Mouse (Mus musculus) CH12.LX (cell line): Measurements from ENCODE around the gene Klk1b3. TPM values are rescaled to one million over a fixed set of nuclear protein-coding genes. Genes with fewer than 3 reads are reported as not detected.

Source experiments
- DNase-seq: peaks from one replicate; pipeline ENCODE4 v3.0.0-alpha.2; 2013; ENCODE audit errors: extremely low read depth
- H3K27ac ChIP-seq: 2 replicates; pipeline ENCODE4 v1.5.1; 2012; ENCODE audit warnings: low read depth, mild to moderate bottlenecking, control low read depth, moderate library complexity; ENCODE audit not compliant: insufficient read depth
- H3K27me3 ChIP-seq: replicated peaks from 2 replicates; pipeline ENCODE3; 2012; ENCODE audit warnings: inconsistent platforms
- H3K36me3 ChIP-seq, 2 experiments: replicated peaks in 1 of 2; 2 replicates each; pipeline versions ENCODE3 to v1.6.1; 2012; ENCODE audit warnings: inconsistent platforms in 1 of 2, low read length in 1 of 2, mild to moderate bottlenecking in 1 of 2, mixed read lengths in 1 of 2, moderate library complexity in 1 of 2; ENCODE audit not compliant: control insufficient read depth in 1 of 2, insufficient read depth in 1 of 2
- H3K4me1 ChIP-seq, 2 experiments: 2 replicates each; pipeline ENCODE4 v1.6.1; 2012; ENCODE audit warnings: inconsistent platforms in 1 of 2, moderate library complexity in 1 of 2; ENCODE audit not compliant: insufficient read depth in 2 of 2, control insufficient read depth in 1 of 2
- H3K4me2 ChIP-seq: 2 replicates; pipeline ENCODE4 v1.6.1; 2012; ENCODE audit warnings: low read depth, mild to moderate bottlenecking, control low read depth; ENCODE audit not compliant: poor library complexity, insufficient read depth, severe bottlenecking
- H3K4me3 ChIP-seq, 3 experiments: fragments of 150-350 bp in 1 of 3; sonication (generic) in 1 of 3; replicated peaks in 1 of 3; 2 replicates each; pipeline versions ENCODE3 to v1.5.1; 2011 to 2012; ENCODE audit warnings: low read depth in 2 of 3, low read length in 2 of 3, mild to moderate bottlenecking in 2 of 3, moderate library complexity in 2 of 3, control low read depth in 1 of 3, improper control_type of control experiment in 1 of 3, inconsistent platforms in 1 of 3, mixed read lengths in 1 of 3; ENCODE audit not compliant: poor library complexity in 1 of 3
- H3K79me2 ChIP-seq: replicated peaks from 2 replicates; pipeline ENCODE4 v1.6.1; 2012; ENCODE audit warnings: mild to moderate bottlenecking, moderate library complexity; ENCODE audit not compliant: control insufficient read depth, poor library complexity, insufficient read depth, severe bottlenecking; ENCODE audit errors: extremely low read depth
- H3K9ac ChIP-seq: 2 replicates; pipeline ENCODE4 v1.6.1; 2012; ENCODE audit warnings: low read depth, mild to moderate bottlenecking, control low read depth, moderate library complexity; ENCODE audit not compliant: insufficient read depth
- H3K9me3 ChIP-seq: replicated peaks from 2 replicates; pipeline ENCODE3; 2012; ENCODE audit warnings: low read length, inconsistent platforms, mixed read lengths
- BHLHE40 ChIP-seq: IDR thresholded peaks from 2 replicates; pipeline ENCODE4 v1.6.1; 2011; ENCODE audit warnings: mild to moderate bottlenecking, low read depth, low read length, improper control_type of control experiment
- CHD1 ChIP-seq: IDR thresholded peaks from 2 replicates; pipeline ENCODE4 v1.6.1; 2012; ENCODE audit warnings: low read depth, low read length, improper control_type of control experiment, inconsistent platforms
- CHD2 ChIP-seq: IDR thresholded peaks from 2 replicates; pipeline ENCODE4 v1.6.1; 2011; ENCODE audit warnings: low read length, improper control_type of control experiment
- CTCF ChIP-seq, 2 experiments: IDR thresholded peaks in 1 of 2; conservative IDR thresholded peaks in 1 of 2; 2 replicates each; pipeline ENCODE4 v1.5.1; 2011 to 2012; ENCODE audit warnings: low read depth in 2 of 2, low read length in 2 of 2, improper control_type of control experiment in 1 of 2, inconsistent platforms in 1 of 2, mild to moderate bottlenecking in 1 of 2, moderate library complexity in 1 of 2
- E2F4 ChIP-seq: IDR thresholded peaks from 2 replicates; pipeline ENCODE4 v1.6.1; 2011; ENCODE audit warnings: low read depth, low read length, improper control_type of control experiment; ENCODE audit not compliant: insufficient replicate concordance
- ELF1 ChIP-seq: IDR thresholded peaks from 2 replicates; pipeline ENCODE4 v1.6.1; 2014; ENCODE audit warnings: low read depth, mild to moderate bottlenecking, inconsistent platforms, low read length, improper control_type of control experiment
- EP300 ChIP-seq: IDR thresholded peaks from 2 replicates; pipeline ENCODE4 v1.6.1; 2011; ENCODE audit warnings: low read length, improper control_type of control experiment
- ETS1 ChIP-seq: conservative IDR thresholded peaks from 2 replicates; pipeline ENCODE4 v1.6.1; 2012; ENCODE audit warnings: low read depth, mild to moderate bottlenecking, inconsistent platforms, low read length, improper control_type of control experiment, moderate library complexity
- GABPA ChIP-seq: IDR thresholded peaks from 2 replicates; pipeline ENCODE4 v1.6.1; 2012; ENCODE audit warnings: low read depth, low read length, improper control_type of control experiment, inconsistent platforms; ENCODE audit not compliant: insufficient replicate concordance
- HCFC1 ChIP-seq: IDR thresholded peaks from 2 replicates; pipeline ENCODE4 v1.6.1; 2012; ENCODE audit warnings: low read depth, mild to moderate bottlenecking, inconsistent platforms, low read length, improper control_type of control experiment
- IRF4 ChIP-seq: IDR thresholded peaks from 2 replicates; pipeline ENCODE4 v1.6.1; 2014; ENCODE audit warnings: low read depth, mild to moderate bottlenecking, inconsistent platforms, low read length, improper control_type of control experiment
- JUN ChIP-seq: IDR thresholded peaks from 2 replicates; pipeline ENCODE4 v1.6.1; 2011; ENCODE audit warnings: low read depth, mild to moderate bottlenecking, low read length, improper control_type of control experiment, moderate library complexity; ENCODE audit not compliant: insufficient read depth
- JUND ChIP-seq: conservative IDR thresholded peaks from 2 replicates; pipeline ENCODE4 v1.6.1; 2011; ENCODE audit warnings: low read depth, low read length, improper control_type of control experiment
- KAT2A ChIP-seq: IDR thresholded peaks from 2 replicates; pipeline ENCODE4 v1.6.1; 2012; ENCODE audit warnings: low read length, improper control_type of control experiment, inconsistent platforms; ENCODE audit not compliant: insufficient replicate concordance
- MAFK ChIP-seq: IDR thresholded peaks from 2 replicates; pipeline ENCODE4 v1.6.1; 2011; ENCODE audit warnings: low read length, improper control_type of control experiment; ENCODE audit not compliant: insufficient replicate concordance
- MAX ChIP-seq: IDR thresholded peaks from 2 replicates; pipeline ENCODE4 v1.6.1; 2011; ENCODE audit warnings: low read length, improper control_type of control experiment
- MAZ ChIP-seq: IDR thresholded peaks from 2 replicates; pipeline ENCODE4 v1.6.1; 2012; ENCODE audit warnings: low read depth, mild to moderate bottlenecking, inconsistent platforms, low read length, improper control_type of control experiment, moderate library complexity
- MEF2A ChIP-seq: IDR thresholded peaks from 2 replicates; pipeline ENCODE4 v1.6.1; 2014; ENCODE audit warnings: low read depth, mild to moderate bottlenecking, inconsistent platforms, low read length, improper control_type of control experiment, borderline replicate concordance
- MXI1 ChIP-seq: IDR thresholded peaks from 2 replicates; pipeline ENCODE4 v1.6.1; 2011; ENCODE audit warnings: mild to moderate bottlenecking, low read depth, low read length, improper control_type of control experiment
- MYC ChIP-seq: IDR thresholded peaks from 2 replicates; pipeline ENCODE4 v1.6.1; 2011; ENCODE audit warnings: low read depth, mild to moderate bottlenecking, improper control_type of control experiment, low read length
- NELFE ChIP-seq: IDR thresholded peaks from 2 replicates; pipeline ENCODE4 v1.6.1; 2011; ENCODE audit warnings: low read depth, low read length, improper control_type of control experiment
- NRF1 ChIP-seq: IDR thresholded peaks from 2 replicates; pipeline ENCODE4 v1.6.1; 2014; ENCODE audit warnings: low read depth, mild to moderate bottlenecking, inconsistent platforms, low read length, improper control_type of control experiment, moderate library complexity
- PAX5 ChIP-seq: IDR thresholded peaks from 2 replicates; pipeline ENCODE4 v1.6.1; 2012; ENCODE audit warnings: low read length, inconsistent platforms, mixed read lengths
- POLR2A ChIP-seq: IDR thresholded peaks from 2 replicates; pipeline ENCODE4 v1.6.1; 2011; ENCODE audit warnings: low read depth, mild to moderate bottlenecking, improper control_type of control experiment, low read length
- POLR2AphosphoS2 ChIP-seq: IDR thresholded peaks from 2 replicates; pipeline ENCODE4 v1.6.1; 2011; ENCODE audit warnings: low read depth, low read length, improper control_type of control experiment
- RAD21 ChIP-seq: IDR thresholded peaks from 2 replicates; pipeline ENCODE4 v1.6.1; 2011; ENCODE audit warnings: low read depth, mild to moderate bottlenecking, low read length, improper control_type of control experiment, moderate library complexity
- RCOR1 ChIP-seq: conservative IDR thresholded peaks from 2 replicates; pipeline ENCODE4 v1.6.1; 2012; ENCODE audit warnings: low read depth, mild to moderate bottlenecking, inconsistent platforms, low read length, improper control_type of control experiment
- SIN3A ChIP-seq: IDR thresholded peaks from 2 replicates; pipeline ENCODE4 v1.6.1; 2012; ENCODE audit warnings: low read length, improper control_type of control experiment, inconsistent platforms
- SMC3 ChIP-seq: IDR thresholded peaks from 2 replicates; pipeline ENCODE4 v1.6.1; 2011; ENCODE audit warnings: low read depth, low read length, improper control_type of control experiment
- TBP ChIP-seq: conservative IDR thresholded peaks from 2 replicates; pipeline ENCODE4 v1.6.1; 2011; ENCODE audit warnings: low read depth, low read length, improper control_type of control experiment
- TCF12 ChIP-seq: IDR thresholded peaks from 2 replicates; pipeline ENCODE4 v1.6.1; 2014; ENCODE audit warnings: low read depth, mild to moderate bottlenecking, inconsistent platforms, low read length, improper control_type of control experiment
- UBTF ChIP-seq: IDR thresholded peaks from 2 replicates; pipeline ENCODE4 v1.6.1; 2012; ENCODE audit warnings: low read depth, mild to moderate bottlenecking, inconsistent platforms, low read length, improper control_type of control experiment, moderate library complexity
- USF1 ChIP-seq: IDR thresholded peaks from 2 replicates; pipeline ENCODE4 v1.6.1; 2014; ENCODE audit warnings: low read depth, mild to moderate bottlenecking, inconsistent platforms, low read length, improper control_type of control experiment
- USF2 ChIP-seq: conservative IDR thresholded peaks from 2 replicates; pipeline ENCODE4 v1.6.1; 2011; ENCODE audit warnings: low read depth, low read length, improper control_type of control experiment
- ZC3H11A ChIP-seq: IDR thresholded peaks from 2 replicates; pipeline ENCODE4 v1.6.1; 2012; ENCODE audit warnings: low read depth, mild to moderate bottlenecking, inconsistent platforms, low read length, improper control_type of control experiment
- ZKSCAN1 ChIP-seq: IDR thresholded peaks from 2 replicates; pipeline ENCODE4 v1.6.1; 2012; ENCODE audit warnings: low read depth, inconsistent platforms, low read length, improper control_type of control experiment, borderline replicate concordance
- ZMIZ1 ChIP-seq: IDR thresholded peaks from 2 replicates; pipeline ENCODE4 v1.6.1; 2012; ENCODE audit warnings: low read depth, mild to moderate bottlenecking, inconsistent platforms, low read length, improper control_type of control experiment
- ZNF384 ChIP-seq: IDR thresholded peaks from 2 replicates; pipeline ENCODE4 v1.6.1; 2012; ENCODE audit warnings: low read depth, low read length, improper control_type of control experiment, inconsistent platforms
- dilution Hi-C: fragments of 300-500 bp; cut with MboI; formaldehyde crosslinking; loops from 2 replicates; pipeline ENCODE4 v1.14.3; 2020; ENCODE audit warnings: low sequenced_read_pairs; ENCODE audit not compliant: extremely low pct_unique_long_range_greater_than_20kb, extremely low pct_ligation_motif_present
- in situ Hi-C: fragments of 300-500 bp; cut with MboI; formaldehyde crosslinking; loops from 3 replicates; pipeline ENCODE4 v1.14.3; 2019; ENCODE audit warnings: low sequenced_read_pairs, low pct_ligation_motif_present, low pct_unique_long_range_greater_than_20kb, mixed read lengths
- polyA plus RNA-seq: library from polyadenylated mRNA; unstranded; fragments of >175 nt; gene quantifications from 2 replicates; pipeline ENCODE4 v1.2.1, GENCODE M21; 2012; ENCODE audit warnings: low read depth; ENCODE audit not compliant: insufficient read length
- total RNA-seq, 2 experiments: library from RNA; depleted of rRNA; stranded (reverse); fragments of 300-350 nt in 1 of 2; fragments of >200 nt in 1 of 2; gene quantifications; 2 replicates each; pipeline ENCODE4 v1.2.3; 2012 to 2014

The Klk1b3 gene
- total and polyA plus RNA-seq, 3 experiments = not detected

DNA sequence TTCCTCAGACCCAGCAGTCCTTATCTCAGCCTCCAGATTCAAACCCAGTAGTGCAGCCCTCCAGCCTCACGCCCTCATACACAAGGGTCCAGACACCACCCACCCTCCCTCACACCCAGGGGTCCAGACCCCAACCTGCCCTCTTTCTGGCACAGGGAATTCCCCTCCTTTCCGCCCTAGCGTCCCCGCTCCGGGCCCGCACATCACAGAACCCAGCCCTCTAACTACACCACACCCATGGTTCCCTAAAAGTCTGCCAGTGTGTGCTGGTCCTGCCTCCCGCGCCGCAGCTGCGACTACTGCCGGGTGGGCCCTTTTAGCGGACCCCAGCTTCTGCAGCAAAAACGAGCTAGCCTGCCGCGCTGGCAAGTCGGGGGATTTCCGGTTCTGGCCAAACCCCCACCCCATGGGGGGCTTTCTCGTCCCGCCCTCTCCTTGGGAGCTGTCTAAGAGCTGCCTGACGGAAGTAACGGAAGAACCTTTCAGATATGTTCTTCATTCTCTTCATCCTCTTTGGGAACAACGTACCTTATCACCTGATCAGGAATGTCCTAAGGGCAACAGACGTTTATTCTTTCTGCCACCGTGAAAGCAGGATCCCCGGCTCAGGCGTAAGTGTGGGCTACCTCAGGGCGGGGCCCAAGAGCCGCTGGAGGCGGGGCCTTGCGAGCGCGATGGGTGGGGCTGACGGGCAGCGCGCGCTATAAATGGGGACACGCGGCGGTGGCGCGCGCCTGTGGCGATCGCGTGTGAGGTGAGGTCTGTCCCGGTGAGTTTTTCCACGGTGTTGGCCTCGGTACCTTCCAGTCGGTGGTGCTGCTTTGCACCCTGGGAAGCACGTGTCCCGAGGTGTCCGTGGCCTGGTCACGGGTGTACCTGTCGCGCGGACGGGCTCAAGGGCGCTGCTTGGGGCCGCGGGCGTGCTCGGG is 48.3 kb downstream of the Klk1b3 start, which contains the start of the genes 1700028J19Rik and 2410002F23Rik:
TSS of gene 1700028J19Rik (minus strand) at position 641 of the 929 bp plus-strand sequence.
TSS of gene 2410002F23Rik (plus strand) at position 668 of the 929 bp plus-strand sequence.
- dilution Hi-C loops (no loop called here), in situ Hi-C loops (no loop called here)
- DNase-seq = peak; percentile 87
- Histone ChIP-seq H3K4me3 (peak within 1 kb of the TSS; percentile 78 to 99 (median 95)), H3K27me3 (no peaks in the 10 kb centered on the region), H3K4me2 (peak within 1 kb of the TSS; percentile 79), H3K9ac (peak within 1 kb of the TSS; percentile 92), H3K27ac (peak within 1 kb of the TSS; percentile 65), H3K36me3 (peaks cover 25 to 32% of the 10 kb centered on the region in 2 experiments), H3K4me1 (peaks cover 8 to 46% of the 10 kb centered on the region in 2 experiments), H3K9me3 (no peaks in the 10 kb centered on the region), H3K79me2 (peaks cover 18% of the 10 kb centered on the region)
- TF ChIP-seq MXI1 (peak; percentile 82), CTCF (conservative IDR thresholded peaks at IDR 0.05 in 1 of 2, IDR thresholded peaks at IDR 0.05 in 1 of 2; ENCODE audit: low read depth in 2 of 2, low read length in 2 of 2) (no peak; a peak in 1 of 4 replicates), MAX (peak; percentile 100), UBTF (no peak), ZC3H11A (no peak), ELF1 (peak; percentile 92), SIN3A (peak; percentile 93), USF2 (no peak), GABPA (no peak), RAD21 (no peak), KAT2A (peak; percentile 76; the same call in 1 of the 2 replicates), MYC (peak; percentile 49; the same call in 1 of the 2 replicates), POLR2AphosphoS2 (peak; percentile 98), RCOR1 (no peak), MEF2A (no peak), CHD2 (no peak), HCFC1 (peak; percentile 83), IRF4 (peak; percentile 20; the same call in 1 of the 2 replicates), EP300 (no peak; the same call in 1 of the 2 replicates), ETS1 (no peak), ZMIZ1 (peak; percentile 98), TCF12 (peak; percentile 75), PAX5 (no peak), NRF1 (no peak), ZNF384 (no peak), JUND (no peak), NELFE (peak; percentile 99), MAFK (no peak), ZKSCAN1 (no peak), SMC3 (no peak), POLR2A (peak; percentile 99), BHLHE40 (no peak; the same call in 1 of the 2 replicates), JUN (no peak), USF1 (no peak), MAZ (peak; percentile 97), E2F4 (peak; percentile 89; the same call in 1 of the 2 replicates), CHD1 (no peak), TBP (peak; percentile 96)
